Mouse (Mus musculus): Measurements from ENCODE around the gene Sirpa. TPM values are rescaled to one million over a fixed set of nuclear protein-coding genes. Genes with fewer than 3 reads are reported as not detected.

Sirpa gene
- polyA plus RNA-seq (2017; shearing (Covaris generic)), result 1 to 10 TPM in 1 of 2 experiments, under 1 TPM in 1; 0.63 to 7.6 TPM

DNA sequence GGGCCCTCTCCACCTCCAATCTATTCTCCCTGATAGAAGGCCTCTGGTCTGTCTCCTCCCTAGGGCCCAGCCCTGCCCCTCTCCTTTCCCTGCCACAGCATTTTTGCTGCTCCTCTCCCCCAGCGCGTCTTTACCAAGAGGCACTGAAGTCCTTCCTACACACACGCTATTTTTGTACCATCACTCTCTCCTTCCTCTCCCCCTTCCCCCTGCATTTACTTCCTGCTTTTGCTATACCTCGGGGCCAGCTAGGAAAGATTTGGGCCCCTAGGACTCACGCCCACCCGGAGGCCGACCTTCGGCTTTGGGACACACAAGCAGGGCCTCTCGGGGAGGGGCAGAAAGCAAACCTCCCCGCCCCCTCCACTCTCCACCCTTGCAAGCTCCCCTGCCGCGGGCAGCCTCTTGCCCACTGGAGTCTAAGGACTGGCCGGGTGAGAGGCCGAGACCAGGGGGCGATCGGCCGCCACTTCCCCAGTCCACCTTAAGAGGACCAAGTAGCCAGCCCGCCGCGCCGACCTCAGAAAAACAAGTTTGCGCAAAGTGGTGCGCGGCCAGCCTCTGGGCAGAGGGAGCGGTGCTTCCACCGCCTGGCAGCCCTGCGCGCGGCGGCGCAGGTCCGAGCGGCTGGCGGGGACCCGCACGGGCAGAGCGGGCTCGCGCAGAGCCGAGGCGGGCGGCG, at the start of gene Sirpa:
Gene Sirpa, plus strand, starts transcription at position 377 of the 682 bp plus-strand sequence.

Other genes with a start within 250 kb of the Sirpa start
- gene Il1b, start 221.7 kb upstream of the Sirpa start, polyA plus RNA-seq (2017; shearing (Covaris generic)), result not detected
- not detected for gene F830045P16Rik, start 56.2 kb upstream of the Sirpa start, polyA plus RNA-seq (2017; shearing (Covaris generic))
- gene Pdyn, start 107.0 kb downstream of the Sirpa start, polyA plus RNA-seq (2017; shearing (Covaris generic)), result under 1 TPM in 1 of 2 experiments, not detected in 1; 0.56 TPM
- gene Stk35, start 207.7 kb downstream of the Sirpa start, polyA plus RNA-seq (2017; shearing (Covaris generic)), result 1 to 10 TPM; 2.8 to 4.6 TPM